Mouse (Mus musculus) midbrain, embryonic 11.5 days (tissue): ENCODE results near the gene Susd2. TPM values are rescaled to one million over a fixed set of nuclear protein-coding genes. Genes with fewer than 3 reads are reported as not detected.

Experiments
- ATAC-seq: fragments of 200-750 bp; cut with Nextera tagmentation; 2 replicates; pipeline ENCODE4 v1.8.0; 2017; ENCODE audit warnings: moderate TSS enrichment, moderate library complexity; ENCODE audit not compliant: low FRiP score
- DNase-seq: peaks from one replicate; pipeline ENCODE4 v3.0.0; 2015; ENCODE audit warnings: low spot score; ENCODE audit errors: missing footprints
- H3K27ac ChIP-seq: fragments of 300-500 bp; sonication (generic); 2 replicates; pipeline ENCODE4 v1.5.1; 2014; ENCODE audit warnings: low read depth, low read length
- H3K27me3 ChIP-seq: fragments of 300-500 bp; sonication (generic); 2 replicates; pipeline ENCODE4 v1.6.1; 2014; ENCODE audit warnings: mild to moderate bottlenecking, low read length, moderate library complexity, mixed read lengths; ENCODE audit not compliant: control insufficient read depth, insufficient read depth
- H3K36me3 ChIP-seq: fragments of 300-500 bp; sonication (generic); 2 replicates; pipeline ENCODE4 v1.6.1; 2014; ENCODE audit warnings: mild to moderate bottlenecking, low read length, moderate library complexity, mixed read lengths; ENCODE audit not compliant: control insufficient read depth, insufficient read depth
- H3K4me1 ChIP-seq: fragments of 300-500 bp; sonication (generic); 2 replicates; pipeline ENCODE4 v1.6.1; 2014; ENCODE audit warnings: low read length; ENCODE audit not compliant: control insufficient read depth, insufficient read depth
- H3K4me2 ChIP-seq: fragments of 300-500 bp; sonication (generic); 2 replicates; pipeline ENCODE4 v1.6.1; 2014; ENCODE audit warnings: mild to moderate bottlenecking, moderate library complexity
- H3K4me3 ChIP-seq: fragments of 300-500 bp; sonication (generic); 2 replicates; pipeline ENCODE4 v1.5.1; 2014; ENCODE audit warnings: low read depth, low read length
- H3K9ac ChIP-seq: fragments of 300-500 bp; sonication (generic); 2 replicates; pipeline ENCODE4 v1.6.1; 2014; ENCODE audit warnings: low read length
- H3K9me3 ChIP-seq: fragments of 300-500 bp; sonication (generic); 2 replicates; pipeline ENCODE4 v1.6.1; 2016; ENCODE audit warnings: low read length; ENCODE audit not compliant: control insufficient read depth
- WGBS: fragments of 180-500 bp; shearing (Covaris S2); extraction: QIAGEN DNeasy Blood & Tissue Kit; methylation state at CpG from one replicate; pipeline ENCODE4 v1.1.7; 2014; 5-methylcytosine and 5-hydroxymethylcytosine counted together
- polyA plus RNA-seq: library from polyadenylated mRNA; unstranded; fragments of >200 nt; fragmentation: Nextera tagmentation; extraction: Ambion mirVana; gene quantifications from 2 replicates; pipeline ENCODE4 v1.2.1, GENCODE M21; 2014

The Susd2 gene
- 1.2 and 1.6 TPM in 2 replicates for polyA plus RNA-seq

DNA sequence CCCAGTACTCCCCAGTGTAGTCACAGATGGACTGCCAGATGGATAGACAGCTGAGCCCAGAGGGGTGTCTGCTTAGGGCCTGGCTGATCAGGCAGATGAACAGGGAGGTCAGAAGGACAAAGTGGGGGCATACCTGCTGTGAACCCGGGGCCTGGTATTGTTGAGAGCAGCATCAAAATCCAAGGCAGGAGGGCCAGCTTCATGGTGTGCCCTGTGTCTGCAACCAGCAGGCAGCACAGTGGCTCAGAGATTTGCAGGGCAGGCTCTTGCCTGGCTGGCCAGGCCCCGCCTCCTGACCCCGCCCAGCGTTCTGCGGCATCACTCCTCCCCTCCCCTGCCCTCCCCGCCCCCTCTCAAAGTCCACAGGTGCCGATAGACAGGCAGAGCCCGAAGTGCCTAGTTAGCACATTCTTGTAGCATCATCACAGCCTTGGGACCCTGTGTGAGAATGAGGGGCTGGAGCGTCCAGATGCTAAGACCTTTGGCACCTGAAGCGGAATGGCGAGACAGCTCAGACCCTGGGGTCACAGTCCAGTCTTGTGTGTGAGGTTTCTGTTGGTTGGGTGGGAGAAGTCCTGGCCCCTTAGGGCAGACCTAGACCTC lies at the start of gene Susd2:
TSS of gene Susd2 (minus strand) at position 268 of the 603 bp plus-strand sequence.
- H3K9me3 ChIP-seq: no peaks in the 10 kb centered on the region
- peak; percentile 77 for ATAC-seq
- no peaks in the 10 kb centered on the region for H3K27me3 ChIP-seq
- H3K27ac ChIP-seq: 0 out of 2 replicates have a peak within 1 kb of the TSS, but pooled peaks have one; percentile 6
- peaks cover 11% of the 10 kb centered on the region; the same call in 1 of the 2 replicates for H3K4me1 ChIP-seq
- H3K9ac ChIP-seq: peak within 1 kb of the TSS; percentile 16; the same call in 1 of the 2 replicates
- 3% methylated on average over 11 of the region's 11 CpGs for WGBS
- peaks cover 2% of the 10 kb centered on the region; the same call in 1 of the 2 replicates for H3K36me3 ChIP-seq
- peak within 1 kb of the TSS; percentile 36 for H3K4me2 ChIP-seq
- DNase-seq: peak; percentile 89
- peak within 1 kb of the TSS; percentile 13; the same call in 1 of the 2 replicates for H3K4me3 ChIP-seq

DNA sequence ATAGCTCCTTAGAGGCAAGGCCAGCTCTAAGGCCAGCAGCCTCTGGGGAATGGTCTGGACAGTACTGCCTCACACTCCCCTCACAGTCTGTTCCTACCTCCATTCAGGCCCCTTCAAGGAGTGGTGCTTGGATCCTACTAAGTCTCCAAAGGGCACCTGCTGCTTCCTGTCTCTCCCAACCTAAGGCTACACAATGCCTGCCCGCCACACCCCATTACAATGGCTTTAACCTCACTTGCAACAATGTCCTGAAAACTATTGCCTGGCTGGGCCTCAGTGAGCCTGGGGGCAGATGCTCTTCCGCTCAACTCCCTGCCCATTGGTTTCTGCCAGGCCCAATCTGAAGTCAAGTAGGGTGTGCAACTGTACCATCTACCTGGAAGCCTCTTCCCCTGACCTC lies 44.8 kb upstream of the Susd2 start:
- DNase-seq (no peak), ATAC-seq (no peak)
- no peak overlapping the region for H3K27ac ChIP-seq
- no peaks in the 10 kb centered on the region for H3K9me3 ChIP-seq
- H3K4me3 ChIP-seq: no peak overlapping the region
- H3K4me2 ChIP-seq: no peak overlapping the region
- H3K36me3 ChIP-seq: peaks cover 5% of the 10 kb centered on the region
- peaks cover 11% of the 10 kb centered on the region for H3K4me1 ChIP-seq
- no peak overlapping the region for H3K9ac ChIP-seq
- H3K27me3 ChIP-seq: no peaks in the 10 kb centered on the region
- 95% methylated on average over 2 of the region's 2 CpGs for WGBS

DNA sequence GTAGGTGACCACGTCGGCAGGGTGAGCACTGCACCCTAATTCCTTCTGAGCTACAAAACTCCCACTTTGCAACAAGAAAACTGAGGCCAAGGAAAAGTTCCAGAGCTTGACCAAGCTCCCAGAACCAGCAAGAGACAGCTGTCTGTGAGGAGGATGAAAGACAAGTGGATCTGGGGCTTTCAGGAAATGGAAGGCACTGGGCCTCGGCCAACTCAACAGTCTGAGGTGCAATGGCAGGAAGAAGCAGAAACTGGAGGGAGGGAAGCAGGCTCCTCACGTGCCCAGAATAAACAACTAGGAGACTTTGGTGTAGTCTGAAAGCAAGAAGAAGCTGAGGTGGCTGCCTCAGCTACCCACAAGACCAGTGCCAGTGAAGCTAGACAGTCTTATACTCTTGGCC lies 42.9 kb upstream of the Susd2 start:
- Histone ChIP-seq H3K4me3 (no peak overlapping the region), H3K27ac (no peak overlapping the region), H3K4me1 (peaks cover 11% of the 10 kb centered on the region), H3K4me2 (no peak overlapping the region), H3K36me3 (peaks cover 2% of the 10 kb centered on the region; the same call in 1 of the 2 replicates), H3K9ac (no peak overlapping the region), H3K9me3 (no peaks in the 10 kb centered on the region), H3K27me3 (no peaks in the 10 kb centered on the region)
- 84% methylated on average over 4 of the region's 4 CpGs for WGBS
- ATAC-seq (no peak), DNase-seq (no peak)

DNA sequence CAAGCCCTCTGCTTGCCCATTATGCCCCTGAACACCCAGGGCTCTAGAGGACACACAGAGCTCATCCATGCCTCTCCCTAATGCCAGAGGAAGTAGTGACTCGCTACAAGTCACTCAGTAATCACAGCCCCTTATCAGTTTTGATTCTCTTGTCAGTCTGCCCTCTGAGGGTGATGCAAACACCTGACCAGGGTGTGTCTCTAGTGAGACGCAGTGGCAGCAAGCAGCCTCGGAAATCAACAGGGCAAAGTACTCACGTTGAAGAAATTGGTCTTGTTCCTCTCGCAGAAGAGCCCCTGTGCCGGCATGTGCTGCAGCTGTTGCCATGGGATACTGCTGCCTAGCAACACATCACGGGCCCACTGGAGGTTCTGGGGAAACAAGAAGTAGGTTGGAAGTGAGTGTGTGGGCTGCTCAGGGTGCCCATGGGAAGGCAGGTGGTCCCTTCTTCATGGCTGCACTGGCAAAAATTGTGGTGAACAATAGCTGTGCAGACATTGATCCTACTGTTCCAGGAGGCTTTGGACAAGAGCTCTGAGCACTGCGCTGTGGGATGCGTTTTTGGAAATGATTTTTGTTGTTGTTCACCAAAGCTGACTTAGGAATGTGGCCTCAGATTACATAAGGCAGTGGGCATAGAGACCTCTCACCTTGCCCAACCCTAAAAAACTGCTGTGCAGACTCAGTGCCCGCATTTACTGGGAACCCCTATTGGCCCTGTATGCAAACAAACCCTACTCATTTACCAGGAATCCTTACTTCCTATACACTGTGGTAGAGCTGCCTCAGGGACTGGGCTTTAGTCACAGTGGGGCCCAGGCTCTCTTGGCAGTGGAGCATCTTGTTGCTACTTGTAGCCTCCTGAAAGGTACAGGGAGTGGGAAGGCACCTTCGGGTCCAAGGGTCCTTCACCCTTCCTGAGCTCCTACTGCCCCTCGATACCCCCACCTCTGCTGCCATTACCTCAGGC lies 40.5 kb upstream of the Susd2 start:
- Histone ChIP-seq H3K27me3 (no peaks in the 10 kb centered on the region), H3K4me1 (peaks cover 11% of the 10 kb centered on the region), H3K9me3 (no peaks in the 10 kb centered on the region), H3K4me3 (no peak overlapping the region), H3K4me2 (no peak overlapping the region), H3K9ac (peak overlapping the region; percentile 16; the same call in 1 of the 2 replicates), H3K27ac (peak overlapping the region; percentile 20; the same call in 1 of the 2 replicates), H3K36me3 (no peaks in the 10 kb centered on the region; the same call in 1 of the 2 replicates)
- DNase-seq: peak; percentile 91
- 51% methylated on average over 12 of the region's 12 CpGs for WGBS
- peak; percentile 88 for ATAC-seq

DNA sequence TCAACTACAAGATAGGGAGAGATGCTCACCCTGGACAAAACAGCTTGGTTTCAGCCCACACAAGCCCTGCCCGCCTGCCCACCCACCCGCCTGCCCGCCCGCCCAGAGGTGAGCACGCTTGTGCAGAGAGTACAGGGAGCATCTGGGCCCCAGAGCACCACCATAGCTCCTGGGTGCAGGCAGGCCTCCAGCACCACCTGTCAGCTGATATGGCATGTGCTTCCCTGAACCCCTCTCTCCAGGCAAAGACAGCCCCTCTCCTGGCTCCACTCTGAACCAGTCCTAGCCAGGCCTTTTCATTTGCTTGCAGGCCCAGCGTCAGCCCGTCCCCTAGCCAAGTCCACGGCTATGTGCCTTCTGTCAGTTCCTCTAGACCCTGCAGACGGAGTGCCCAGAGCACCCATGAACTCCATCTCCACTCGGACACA lies 36.8 kb upstream of the Susd2 start:
- no peak overlapping the region for H3K9ac ChIP-seq
- H3K4me1 ChIP-seq: peaks cover 11% of the 10 kb centered on the region
- ATAC-seq (no peak), DNase-seq (no peak)
- H3K27ac ChIP-seq: no peak overlapping the region
- WGBS: 88% methylated on average over 10 of the region's 10 CpGs
- H3K27me3 ChIP-seq: no peaks in the 10 kb centered on the region
- no peak overlapping the region for H3K4me2 ChIP-seq
- no peaks in the 10 kb centered on the region for H3K36me3 ChIP-seq
- H3K9me3 ChIP-seq: no peaks in the 10 kb centered on the region
- no peak overlapping the region for H3K4me3 ChIP-seq

DNA sequence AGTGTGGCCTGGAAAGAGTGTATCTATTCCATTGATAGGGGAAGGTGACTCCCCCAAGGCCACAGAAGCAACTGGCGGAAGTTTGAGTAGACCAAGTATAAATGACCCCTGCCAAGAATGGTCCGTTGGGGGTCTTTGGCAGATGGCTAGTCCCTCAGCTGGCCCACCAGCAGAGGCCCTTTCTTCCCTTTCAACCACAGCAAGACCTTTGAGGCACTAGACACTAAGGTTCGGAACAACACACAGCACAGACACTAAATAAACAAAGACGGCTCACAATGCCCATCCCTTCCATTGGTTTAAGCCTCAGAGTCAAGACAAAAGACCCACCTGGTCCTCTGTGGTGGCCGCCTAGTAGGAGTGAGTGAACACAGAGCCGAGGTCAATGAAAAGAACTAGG lies 35.4 kb upstream of the Susd2 start:
- no peak overlapping the region for H3K27ac ChIP-seq
- H3K36me3 ChIP-seq: no peaks in the 10 kb centered on the region
- ATAC-seq: no peak
- H3K4me1 ChIP-seq: peaks cover 4% of the 10 kb centered on the region
- H3K9me3 ChIP-seq: no peaks in the 10 kb centered on the region
- H3K27me3 ChIP-seq: no peaks in the 10 kb centered on the region
- H3K9ac ChIP-seq: no peak overlapping the region
- no peak for DNase-seq
- no peak overlapping the region for H3K4me2 ChIP-seq
- H3K4me3 ChIP-seq: no peak overlapping the region
- WGBS: 93% methylated on average over 6 of the region's 6 CpGs

DNA sequence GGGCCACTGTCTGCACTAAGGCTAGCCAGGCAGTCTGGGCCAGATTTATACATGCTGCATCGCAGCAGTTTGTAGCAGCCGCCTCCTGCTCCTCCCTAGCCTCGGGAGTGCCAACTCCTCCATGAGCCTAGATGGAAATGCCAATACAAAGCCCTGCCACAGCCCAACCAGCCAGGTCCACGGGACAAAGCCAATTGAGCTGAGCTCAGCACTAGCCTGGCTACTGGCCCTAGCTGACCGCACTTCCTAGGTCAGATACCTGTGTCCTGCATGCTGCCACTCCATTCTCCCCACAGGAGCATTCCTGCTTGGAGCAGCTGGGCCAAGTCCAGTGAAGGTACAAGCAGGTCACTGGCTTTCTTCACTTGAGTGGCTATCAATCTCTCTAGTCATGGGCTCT lies 34.2 kb upstream of the Susd2 start:
- Histone ChIP-seq H3K27me3 (no peaks in the 10 kb centered on the region), H3K4me3 (no peak overlapping the region), H3K4me2 (no peak overlapping the region), H3K36me3 (no peaks in the 10 kb centered on the region), H3K9ac (no peak overlapping the region), H3K4me1 (no peaks in the 10 kb centered on the region), H3K9me3 (no peaks in the 10 kb centered on the region), H3K27ac (no peak overlapping the region)
- WGBS: 88% methylated on average over 5 of the region's 5 CpGs
- ATAC-seq (no peak), DNase-seq (no peak)

DNA sequence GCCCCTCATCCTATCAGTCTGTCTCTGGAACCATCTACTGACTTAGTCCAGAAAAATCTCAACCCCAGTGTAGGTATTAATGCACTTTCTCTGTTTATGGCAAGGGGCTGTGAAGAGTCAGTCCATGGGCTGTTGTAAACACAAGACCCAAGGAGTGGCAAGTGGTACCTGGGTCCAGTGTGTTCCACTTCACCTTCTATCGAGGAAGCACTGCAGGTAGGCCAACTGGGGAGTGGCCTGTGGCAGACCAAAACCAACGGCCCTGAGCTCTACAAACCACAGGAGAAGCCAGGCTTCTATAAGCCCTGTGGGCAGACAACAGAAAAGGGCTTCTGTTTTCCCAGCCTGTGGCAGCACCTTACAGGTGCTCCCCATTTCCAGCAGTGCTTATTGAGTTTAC lies 33.8 kb upstream of the Susd2 start:
- Histone ChIP-seq H3K36me3 (no peaks in the 10 kb centered on the region), H3K4me3 (no peak overlapping the region), H3K27me3 (no peaks in the 10 kb centered on the region), H3K4me2 (no peak overlapping the region), H3K27ac (no peak overlapping the region), H3K9me3 (no peaks in the 10 kb centered on the region), H3K9ac (no peak overlapping the region), H3K4me1 (no peaks in the 10 kb centered on the region)
- 84% methylated on average over 2 of the region's 2 CpGs for WGBS
- no peak for DNase-seq
- no peak for ATAC-seq
